Mouse (Mus musculus) stomach, embryonic 15.5 days (tissue): ENCODE measurements around the gene Sult5a1. TPM values are rescaled to one million over a fixed set of nuclear protein-coding genes. Genes with fewer than 3 reads are reported as not detected.
A peak's percentile ranks its signal among the peaks of the same experiment; 100 is the strongest.
"Not testable (repeated sequence)": the region's sequence is repeated elsewhere in the genome, so short reads cannot be mapped to it uniquely, and the experiment has no call there.

Experiments used
- ATAC-seq: fragments of 200-750 bp; cut with Nextera tagmentation; 2 replicates; pipeline ENCODE4 v1.8.0; 2017; ENCODE audit warnings: low read depth, moderate number of reproducible peaks, moderate TSS enrichment; ENCODE audit not compliant: insufficient read depth, low FRiP score
- H3K27ac ChIP-seq: fragments of 300-500 bp; sonication (generic); 2 replicates; pipeline ENCODE4 v1.5.1; 2015; ENCODE audit warnings: mild to moderate bottlenecking, inconsistent platforms
- H3K27me3 ChIP-seq: fragments of 300-500 bp; sonication (generic); replicated peaks from 2 replicates; pipeline ENCODE4 v1.6.1; 2015; ENCODE audit warnings: inconsistent platforms
- H3K36me3 ChIP-seq: fragments of 300-500 bp; sonication (generic); 2 replicates; pipeline ENCODE4 v1.6.1; 2015; ENCODE audit warnings: inconsistent platforms
- H3K4me1 ChIP-seq: fragments of 300-500 bp; sonication (generic); 2 replicates; pipeline ENCODE4 v1.6.1; 2015; ENCODE audit warnings: inconsistent platforms
- H3K4me2 ChIP-seq: fragments of 300-500 bp; sonication (generic); 2 replicates; pipeline ENCODE4 v1.6.1; 2015; ENCODE audit warnings: mild to moderate bottlenecking, inconsistent platforms
- H3K4me3 ChIP-seq: fragments of 300-500 bp; sonication (generic); replicated peaks from 2 replicates; pipeline ENCODE4 v1.5.1; 2015; ENCODE audit warnings: inconsistent platforms
- H3K9ac ChIP-seq: fragments of 300-500 bp; sonication (generic); 2 replicates; pipeline ENCODE4 v1.6.1; 2015; ENCODE audit warnings: inconsistent platforms
- H3K9me3 ChIP-seq: fragments of 300-500 bp; sonication (generic); 2 replicates; pipeline ENCODE4 v1.6.1; 2016; ENCODE audit warnings: inconsistent platforms
- WGBS: fragments of 180-500 bp; shearing (Covaris S2); methylation state at CpG from one replicate; pipeline ENCODE4 v1.1.7; 2015; 5-methylcytosine and 5-hydroxymethylcytosine counted together
- polyA plus RNA-seq: library from polyadenylated mRNA; unstranded; fragments of >200 nt; fragmentation: Nextera tagmentation; extraction: Ambion mirVana; gene quantifications from 2 replicates; pipeline ENCODE4 v1.2.1, GENCODE M21; 2015

Sult5a1 gene
- polyA plus RNA-seq, 1 experiment from 2014 or later = 15.6 TPM

GRCm38 (mm10) chr8:123108953-123109352, 49.2 kb downstream of the Sult5a1 start:
- H3K4me3 ChIP-seq = no peak overlapping the region
- H3K27me3 ChIP-seq = no peaks in the 10 kb centered on the region
- H3K27ac ChIP-seq = no peak overlapping the region
- 0 out of 2 replicates have a peak, but pooled peaks cover 3% of the 10 kb centered on the region for H3K4me1 ChIP-seq
- no peak overlapping the region for H3K9ac ChIP-seq
- no peaks in the 10 kb centered on the region for H3K9me3 ChIP-seq
- no peak overlapping the region for H3K4me2 ChIP-seq
- WGBS = 81% methylated on average over 5 of the region's 5 CpGs
- no peak for ATAC-seq
- peaks cover 18% of the 10 kb centered on the region; the same call in 1 of the 2 replicates for H3K36me3 ChIP-seq

GRCm38 (mm10) chr8:123108010-123108409, 50.1 kb downstream of the Sult5a1 start:
- H3K27me3 ChIP-seq = no peaks in the 10 kb centered on the region
- no peak overlapping the region for H3K4me2 ChIP-seq
- H3K4me3 ChIP-seq = no peak overlapping the region
- H3K4me1 ChIP-seq = peaks cover 10% of the 10 kb centered on the region
- H3K36me3 ChIP-seq = peaks cover 25% of the 10 kb centered on the region; the same call in 1 of the 2 replicates
- 66% methylated on average over 1 of the region's 1 CpGs for WGBS
- H3K27ac ChIP-seq = no peak overlapping the region
- H3K9ac ChIP-seq = no peak overlapping the region
- ATAC-seq = no peak
- no peaks in the 10 kb centered on the region for H3K9me3 ChIP-seq

GRCm38 (mm10) chr8:123106531-123106930, 51.6 kb downstream of the Sult5a1 start:
- Histone ChIP-seq H3K4me2 (no peak overlapping the region), H3K36me3 (peaks cover 25% of the 10 kb centered on the region; the same call in 1 of the 2 replicates), H3K4me3 (no peak overlapping the region), H3K9me3 (no peaks in the 10 kb centered on the region), H3K27ac (no peak overlapping the region), H3K27me3 (no peaks in the 10 kb centered on the region), H3K4me1 (peaks cover 10% of the 10 kb centered on the region), H3K9ac (no peak overlapping the region)
- WGBS = 47% methylated on average over 2 of the region's 2 CpGs
- ATAC-seq = no peak

GRCm38 (mm10) chr8:123105553-123106326, 52.4 kb downstream of the Sult5a1 start:
- Histone ChIP-seq H3K4me3 (no peak overlapping the region), H3K4me2 (no peak overlapping the region), H3K9ac (no peak overlapping the region), H3K27me3 (no peaks in the 10 kb centered on the region), H3K36me3 (peaks cover 25% of the 10 kb centered on the region; the same call in 1 of the 2 replicates), H3K27ac (no peak overlapping the region), H3K4me1 (peaks cover 8% of the 10 kb centered on the region), H3K9me3 (no peaks in the 10 kb centered on the region)
- WGBS = 58% methylated on average over 5 of the region's 5 CpGs
- no peak for ATAC-seq

- 75% methylated on average over 6 of the region's 6 CpGs for WGBS
- Histone ChIP-seq H3K27ac (0 out of 2 replicates have a peak overlapping the region, but pooled peaks have one; percentile 93), H3K4me2 (peak overlapping the region; percentile 85), H3K27me3 (no peaks in the 10 kb centered on the region), H3K4me3 (peak overlapping the region; percentile 79), H3K36me3 (peaks cover 25% of the 10 kb centered on the region; the same call in 1 of the 2 replicates), H3K9ac (no peak overlapping the region), H3K9me3 (no peaks in the 10 kb centered on the region), H3K4me1 (peaks cover 8% of the 10 kb centered on the region)
- no peak for ATAC-seq
These were observed 53.9 kb downstream of the Sult5a1 start for GRCm38 (mm10) chr8:123104046-123104767.

GRCm38 (mm10) chr8:123103285-123103684, 54.8 kb downstream of the Sult5a1 start:
- no peaks in the 10 kb centered on the region for H3K9me3 ChIP-seq
- H3K4me1 ChIP-seq = peaks cover 8% of the 10 kb centered on the region
- peaks cover 25% of the 10 kb centered on the region; the same call in 1 of the 2 replicates for H3K36me3 ChIP-seq
- peak overlapping the region; percentile 93; the same call in 1 of the 2 replicates for H3K27ac ChIP-seq
- H3K4me3 ChIP-seq = peak overlapping the region; percentile 79
- peak overlapping the region; percentile 93 for H3K9ac ChIP-seq
- no peak for ATAC-seq
- peak overlapping the region; percentile 85 for H3K4me2 ChIP-seq
- H3K27me3 ChIP-seq = no peaks in the 10 kb centered on the region
- 12% methylated on average over 15 of the region's 15 CpGs for WGBS

GRCm38 (mm10) chr8:123102855-123103254, 55.3 kb downstream of the Sult5a1 start:
- H3K27me3 ChIP-seq, H3K9me3 ChIP-seq, H3K4me1 ChIP-seq, ATAC-seq: not testable (repeated sequence)
- 2% methylated on average over 26 of the region's 26 CpGs for WGBS
- peak overlapping the region; percentile 79 for H3K4me3 ChIP-seq
- H3K4me2 ChIP-seq = peak overlapping the region; percentile 85
- peaks cover 29% of the 10 kb centered on the region; the same call in 1 of the 2 replicates for H3K36me3 ChIP-seq
- H3K9ac ChIP-seq = peak overlapping the region; percentile 93
- peak overlapping the region; percentile 93 for H3K27ac ChIP-seq

- Histone ChIP-seq H3K27me3 (no peaks in the 10 kb centered on the region), H3K27ac (peak within 1 kb of the TSS; percentile 93), H3K9ac (peak within 1 kb of the TSS; percentile 93), H3K9me3 (no peaks in the 10 kb centered on the region), H3K4me1 (peaks cover 8% of the 10 kb centered on the region), H3K4me2 (peak within 1 kb of the TSS; percentile 85), H3K4me3 (peak within 1 kb of the TSS; percentile 79), H3K36me3 (peaks cover 29% of the 10 kb centered on the region; the same call in 1 of the 2 replicates)
- peak; percentile 96 for ATAC-seq
- WGBS = under 1% methylated on average over 56 of the region's 56 CpGs
These were observed 56.1 kb downstream of the Sult5a1 start, which contains the start of gene Rpl13 for GRCm38 (mm10) chr8:123101735-123102685. Rpl13 (plus strand) TSS chr8:123102350.

- no peaks in the 10 kb centered on the region for H3K27me3 ChIP-seq
- H3K4me2 ChIP-seq = peak overlapping the region; percentile 77; the same call in 1 of the 2 replicates
- H3K9me3 ChIP-seq = no peaks in the 10 kb centered on the region
- peaks cover 8% of the 10 kb centered on the region for H3K4me1 ChIP-seq
- no peak overlapping the region for H3K4me3 ChIP-seq
- ATAC-seq = no peak
- H3K27ac ChIP-seq = no peak overlapping the region
- H3K9ac ChIP-seq = no peak overlapping the region
- 66% methylated on average over 4 of the region's 4 CpGs for WGBS
- H3K36me3 ChIP-seq = peaks cover 29% of the 10 kb centered on the region; the same call in 1 of the 2 replicates
These were observed 56.9 kb downstream of the Sult5a1 start for GRCm38 (mm10) chr8:123101244-123101643.

GRCm38 (mm10) chr8:123100288-123100687, 57.8 kb downstream of the Sult5a1 start:
- Histone ChIP-seq H3K4me1 (peaks cover 8% of the 10 kb centered on the region), H3K4me2 (no peak overlapping the region), H3K9ac (no peak overlapping the region), H3K9me3 (no peaks in the 10 kb centered on the region), H3K27ac (peak overlapping the region; percentile 59), H3K36me3 (peaks cover 28% of the 10 kb centered on the region), H3K4me3 (no peak overlapping the region), H3K27me3 (no peaks in the 10 kb centered on the region)
- WGBS = 59% methylated on average over 8 of the region's 8 CpGs
- no peak for ATAC-seq
